ENCODE assay signal across 15 mouse cellular contexts in the genomic region with DNA sequence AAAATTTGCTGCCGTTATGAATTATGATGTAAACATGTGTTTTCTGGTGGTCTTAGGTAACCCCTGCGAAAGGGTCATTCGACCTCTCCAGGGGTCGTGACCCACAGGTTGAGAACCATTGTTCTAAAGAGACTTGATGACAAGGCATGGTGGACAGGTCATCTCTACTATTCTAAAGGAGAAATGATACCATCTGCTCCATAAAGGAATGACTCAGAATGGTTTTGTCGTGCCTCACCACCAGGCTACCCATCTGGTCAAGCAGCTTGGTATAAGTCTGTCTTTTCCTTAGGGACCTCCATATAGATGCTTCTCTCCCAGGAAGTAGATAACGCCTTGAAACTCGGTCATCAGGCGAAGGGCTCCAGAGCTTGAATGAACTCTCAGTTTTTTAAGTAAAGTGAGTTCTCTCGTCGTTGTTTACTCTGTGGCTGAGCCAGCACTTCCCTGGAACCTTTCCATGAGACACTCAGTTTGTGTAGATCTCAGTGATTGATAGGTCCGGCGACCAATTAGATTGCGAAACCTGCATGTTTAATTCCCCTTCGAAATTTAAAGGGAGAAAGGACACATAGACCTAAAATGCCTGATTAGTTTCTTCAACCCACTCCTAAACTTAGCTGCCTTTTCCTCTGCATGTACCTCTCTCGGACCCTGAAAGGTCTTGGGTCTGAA. TPM values are rescaled to one million over a fixed set of nuclear protein-coding genes. Genes with fewer than 3 reads are reported as not detected.
DNase-seq lines count a peak whose midpoint lies in the region; ATAC-seq and TF ChIP-seq lines count a peak whose summit lies in the region.
"Had no signal": no experiment of that assay in that cellular context is flagged by ENCODE, and none has a peak within 500 bp of the region (broad histone marks: within the 10 kb centered on the region; RNA-seq: fewer than 3 reads in every experiment).

No protein-coding gene starts in this region.

- DNase-seq in cerebellum, adult 18-20 months, result peak; percentile 38 to 39
- DNase-seq in left cerebral cortex, adult 2 months (ENCODE audit: extremely low spot score in 1 of 2, low spot score in 2 of 2), result no peak
- DNase-seq in left cerebral cortex, postnatal 36 days (ENCODE audit: low spot score in 2 of 2), result no peak
- peak; percentile 33 for DNase-seq in testis, postnatal 14 days (ENCODE audit: low spot score)
- no peak for DNase-seq in testis, postnatal 10 days (ENCODE audit: low spot score)
- DNase-seq in spleen, postnatal 4 days (ENCODE audit: low spot score in 2 of 2), result no peak
- no peak for DNase-seq in ovary, postnatal 14 days (ENCODE audit: low spot score)
- DNase-seq: B cell, adult 2 months; kidney, adult 2 months; right cerebral cortex, postnatal 4 days had no signal

- no peak for ATAC-seq in cerebellum, adult (ENCODE audit: insufficient number of reproducible peaks, low FRiP score, low TSS enrichment)

- no peak overlapping the region for H3K4me3 ChIP-seq in left cerebral cortex, adult 2 months
- H3K4me3 ChIP-seq: hindbrain, embryonic 15.5 days; limb, embryonic 12.5 days had no signal

- no peak for TF ChIP-seq CTCF in left cerebral cortex, adult 2 months (IDR thresholded peaks at IDR 0.05)

- H3K27ac ChIP-seq in left cerebral cortex, adult 2 months, result peak overlapping the region; percentile 67
- H3K27ac ChIP-seq: hindbrain, embryonic 15.5 days; limb, embryonic 12.5 days; macrophage had no signal

- intact Hi-C loops in left cerebral cortex, adult 2 months (cut with DNase I), result no loop called here
- intact Hi-C loops in left cerebral cortex, postnatal 36 days (cut with DNase I), result no loop called here

RNA-seq across cellular contexts. Expression of gene Lgi1, which starts 10.5 kb away (rescaled TPM):
- 100 to 1,000 TPM; 133 to 144 TPM for total RNA-seq in left cerebral cortex, adult 2 months (2021)
- total RNA-seq in left cerebral cortex, postnatal 36 days (2021), result 100 to 1,000 TPM; 135 to 144 TPM
- total RNA-seq: granulocyte monocyte progenitor cell, adult 5-6 weeks had no signal

RNA-seq across cellular contexts. Expression of gene Fra10ac1, which starts 50.9 kb away (rescaled TPM):
- 10 to 100 TPM; 14.4 to 16.3 TPM for total RNA-seq in left cerebral cortex, adult 2 months (2021)
- 10 to 100 TPM; 12.6 to 16.0 TPM for total RNA-seq in left cerebral cortex, postnatal 36 days (2021)

Comparison
In these comparisons a context has a peak if more than half of its experiments do, and no peak if none do; other contexts are left out.
1. DNase-seq: peak in cerebellum, adult 18-20 months (2 of 2) and testis, postnatal 14 days (single experiment); none in left cerebral cortex, adult 2 months (0 of 2), left cerebral cortex, postnatal 36 days (0 of 2), testis, postnatal 10 days (single experiment), spleen, postnatal 4 days (0 of 2) and ovary, postnatal 14 days (single experiment).